Mouse (Mus musculus) layer of hippocampus, adult 18-20 months (tissue): ENCODE measurements around the gene Pld4. TPM values are rescaled to one million over a fixed set of nuclear protein-coding genes. Genes with fewer than 3 reads are reported as not detected.
A peak's percentile ranks its signal among the peaks of the same experiment; 100 is the strongest.
"Not testable (repeated sequence)": the region's sequence is repeated elsewhere in the genome, so short reads cannot be mapped to it uniquely, and the experiment has no call there.

ENCODE experiments used
- DNase-seq, 2 experiments: peaks; one replicate each; pipeline ENCODE4 v3.0.0; 2022; ENCODE audit warnings: low spot score in 2 of 2
- microRNA-seq, 2 experiments: library from miRNA; unstranded; fragments of <30 nt; microRNA quantifications; one replicate each; pipeline ENCODE4 v1.2.0; 2021
- total RNA-seq, 2 experiments: library from RNA; stranded (reverse); gene quantifications; 2 replicates each; pipeline ENCODE4 v1.2.3; 2021

The Pld4 gene
- total RNA-seq, 2 experiments from 2014 or later, result 10.2 to 11.0 TPM

DNA sequence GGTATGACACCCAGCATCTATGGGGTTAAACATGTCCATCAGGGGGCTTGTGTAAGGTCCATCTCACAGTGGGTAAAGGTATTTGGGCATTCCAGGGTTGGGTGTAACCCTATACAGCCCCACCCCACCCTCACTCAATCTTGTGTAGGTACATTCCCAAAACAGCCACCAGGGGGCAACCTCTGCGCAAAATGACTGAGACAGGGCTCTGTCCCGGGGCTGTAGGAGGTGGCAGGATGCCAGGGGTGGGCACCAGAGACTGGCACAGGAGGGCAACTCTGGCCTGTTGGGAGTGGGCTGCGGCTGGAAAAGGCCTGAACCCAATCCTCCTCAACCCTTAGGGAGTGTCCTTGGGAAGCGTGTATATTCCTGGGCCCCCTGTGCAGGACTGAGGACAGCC lies 40.0 kb downstream of the Pld4 start:
- DNase-seq, result peak in 1 of 2 experiments; percentile 68

GRCm38 (mm10) chr12:112801864-112802846 lies 41.7 kb downstream of the Pld4 start, which contains the start of gene Ahnak2:
TSS of gene Ahnak2 (minus strand) at chr12:112802657.
- no peak for DNase-seq

- no peak for DNase-seq
These were observed 42.5 kb downstream of the Pld4 start for GRCm38 (mm10) chr12:112802917-112803316.

DNA sequence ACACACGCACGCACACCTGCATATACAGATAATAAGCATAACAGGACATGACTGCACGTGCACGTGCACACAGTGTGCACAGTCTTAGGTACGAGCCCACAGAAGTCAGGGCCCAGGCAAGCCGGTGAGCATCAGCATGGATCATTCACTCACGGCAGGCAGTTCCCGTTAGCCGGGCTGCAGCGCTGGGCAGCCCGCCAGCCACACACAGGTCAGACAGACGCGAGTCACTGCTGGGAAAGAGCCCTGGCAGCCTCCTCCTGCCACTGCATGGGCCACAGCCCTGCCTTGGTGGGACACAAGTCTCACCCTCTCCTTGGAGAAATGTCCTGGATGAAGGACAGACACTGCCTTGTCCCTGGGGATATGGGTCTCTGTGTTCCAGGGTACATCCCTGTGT lies 43.6 kb downstream of the Pld4 start:
- no peak for DNase-seq

DNA sequence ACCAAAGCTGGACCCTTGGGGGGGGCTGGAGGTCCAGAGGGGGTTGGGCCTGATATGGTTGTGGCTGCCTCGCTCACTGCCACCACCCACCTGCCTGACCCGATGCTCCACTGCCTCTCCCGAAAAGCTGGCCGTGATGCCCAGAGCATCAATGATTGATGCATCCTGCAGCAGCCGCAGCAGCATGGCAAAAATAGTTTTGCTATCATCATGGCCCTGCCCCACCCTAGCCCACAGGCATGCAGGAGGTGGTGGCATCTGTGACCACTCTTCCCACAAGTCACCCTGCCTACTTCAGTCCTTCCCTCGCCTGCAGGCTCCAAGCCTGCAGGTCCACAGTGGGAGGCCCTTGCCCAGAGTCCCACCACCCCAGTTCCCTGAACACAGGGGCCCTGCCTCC lies 45.6 kb downstream of the Pld4 start:
- no peak for DNase-seq

DNA sequence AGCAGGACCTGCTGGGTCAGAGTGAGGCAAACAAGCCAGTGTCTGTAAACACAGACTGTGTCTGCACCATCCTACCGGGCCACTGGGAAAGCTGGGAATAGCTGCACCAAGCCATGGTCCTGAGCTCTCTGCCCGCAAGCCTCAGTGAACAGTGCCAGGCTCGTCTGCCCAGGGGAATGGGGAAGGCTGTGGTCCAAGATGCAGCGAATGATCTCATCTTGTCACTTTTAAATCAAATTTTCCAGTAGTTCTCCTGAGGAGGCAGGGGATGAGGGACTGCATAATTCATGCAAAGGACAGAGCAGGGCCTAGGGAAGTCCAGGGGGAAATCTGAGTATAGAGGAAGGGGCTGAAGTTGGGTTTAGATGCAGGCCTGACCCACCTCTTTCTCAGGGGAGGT lies 47.3 kb downstream of the Pld4 start:
- no peak for DNase-seq

DNA sequence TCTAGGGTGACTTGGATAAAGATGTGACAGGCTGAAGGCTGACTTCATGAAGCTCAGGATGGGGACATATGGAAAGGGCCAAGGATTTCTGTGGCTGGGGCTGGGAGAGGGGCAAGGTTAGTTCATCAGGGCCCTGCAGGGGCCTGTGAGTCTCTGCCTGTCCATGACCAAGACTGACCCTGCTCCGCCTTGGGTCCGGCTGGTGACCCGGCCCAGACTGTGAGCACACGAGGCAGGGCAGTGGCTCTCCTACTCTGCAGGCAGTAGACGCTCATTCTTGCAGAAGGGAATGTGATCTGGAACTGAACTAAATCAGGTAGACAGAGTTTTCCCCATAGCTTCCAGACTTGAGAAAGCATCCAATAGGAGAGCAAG lies 47.7 kb downstream of the Pld4 start:
- DNase-seq, result no peak

GRCm38 (mm10) chr12:112808587-112809364 lies 48.3 kb downstream of the Pld4 start, which contains the start of gene Clba1:
TSS of gene Clba1 (plus strand) at chr12:112808937.
- DNase-seq, result peak; percentile 93 to 96

DNA sequence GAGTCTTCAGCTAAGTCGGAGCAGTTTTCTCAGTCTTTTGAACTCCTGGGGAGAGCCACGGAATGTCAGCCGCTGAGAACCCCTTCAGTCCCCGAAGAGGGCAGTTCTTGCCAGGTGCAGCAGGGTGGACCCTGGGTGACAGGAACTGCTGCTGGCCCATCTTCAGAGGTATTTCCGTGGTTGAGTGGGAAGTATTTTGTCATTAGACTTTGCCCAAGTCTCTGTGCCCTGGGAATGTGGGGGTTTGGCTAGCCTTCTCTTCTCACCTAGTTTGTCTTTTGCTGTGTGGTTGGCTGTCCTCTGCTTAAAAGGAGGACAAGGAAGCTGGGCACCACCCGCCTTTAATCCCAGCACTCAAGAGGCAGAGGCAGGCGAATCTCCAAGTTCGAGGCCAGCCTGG lies 49.2 kb downstream of the Pld4 start:
- no peak for DNase-seq

DNA sequence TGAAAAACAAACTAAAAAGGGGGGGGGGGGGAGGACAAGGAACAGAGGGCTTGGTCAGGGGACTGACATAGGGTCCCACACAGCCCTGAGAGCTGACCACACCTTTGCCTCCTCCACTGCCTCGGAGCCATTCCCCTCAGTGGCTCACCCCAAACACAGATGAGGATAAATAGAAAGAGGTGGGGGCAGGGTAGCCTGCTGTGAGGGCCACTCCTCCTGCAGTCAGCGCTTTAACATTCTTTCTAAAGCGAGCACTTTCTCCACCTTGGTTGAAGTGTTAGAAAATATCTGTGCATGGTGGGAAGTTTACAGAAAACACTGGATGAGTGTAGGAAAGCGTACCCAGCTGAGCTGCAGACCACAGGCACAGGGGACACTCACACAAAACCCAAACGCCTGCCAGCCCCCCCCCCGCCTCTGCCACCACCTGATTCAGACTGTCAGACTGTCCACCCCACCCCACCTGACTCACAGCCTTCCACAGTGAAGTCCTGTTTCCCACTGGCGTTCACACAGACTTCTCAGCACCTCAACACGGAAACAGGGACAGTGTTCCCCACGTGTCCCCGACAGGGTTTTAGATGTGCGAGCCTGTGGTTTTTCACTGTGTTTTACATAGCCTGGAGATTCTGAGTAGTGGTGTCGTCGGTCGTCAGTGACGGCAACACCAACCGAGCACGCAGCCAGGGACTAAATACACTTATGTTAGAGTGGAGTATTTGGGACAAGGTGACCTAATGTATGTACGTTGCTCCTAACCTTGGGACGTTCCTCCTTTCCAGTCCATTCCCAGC lies 49.8 kb downstream of the Pld4 start:
- no peak for DNase-seq

DNA sequence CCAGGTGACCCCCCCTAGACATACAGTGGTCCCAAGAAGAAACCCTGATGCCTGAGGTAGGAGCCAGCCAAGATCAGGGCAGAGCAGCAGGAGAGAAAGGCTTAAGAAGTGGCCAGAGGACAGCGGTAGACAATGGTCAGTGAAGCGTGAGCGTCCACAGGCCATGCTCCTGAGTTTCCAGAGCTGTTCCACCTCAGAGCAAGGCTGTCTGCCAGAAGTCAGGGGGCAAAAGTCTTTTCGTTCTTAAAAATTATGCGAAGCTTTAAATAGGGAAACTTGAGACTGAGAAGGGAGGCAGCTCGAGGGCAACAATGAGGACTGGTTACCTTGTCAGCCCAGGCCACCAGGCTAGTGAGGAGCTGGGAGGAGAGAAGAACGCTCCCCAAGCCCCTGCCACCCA lies 52.9 kb downstream of the Pld4 start:
- no peak for DNase-seq

DNA sequence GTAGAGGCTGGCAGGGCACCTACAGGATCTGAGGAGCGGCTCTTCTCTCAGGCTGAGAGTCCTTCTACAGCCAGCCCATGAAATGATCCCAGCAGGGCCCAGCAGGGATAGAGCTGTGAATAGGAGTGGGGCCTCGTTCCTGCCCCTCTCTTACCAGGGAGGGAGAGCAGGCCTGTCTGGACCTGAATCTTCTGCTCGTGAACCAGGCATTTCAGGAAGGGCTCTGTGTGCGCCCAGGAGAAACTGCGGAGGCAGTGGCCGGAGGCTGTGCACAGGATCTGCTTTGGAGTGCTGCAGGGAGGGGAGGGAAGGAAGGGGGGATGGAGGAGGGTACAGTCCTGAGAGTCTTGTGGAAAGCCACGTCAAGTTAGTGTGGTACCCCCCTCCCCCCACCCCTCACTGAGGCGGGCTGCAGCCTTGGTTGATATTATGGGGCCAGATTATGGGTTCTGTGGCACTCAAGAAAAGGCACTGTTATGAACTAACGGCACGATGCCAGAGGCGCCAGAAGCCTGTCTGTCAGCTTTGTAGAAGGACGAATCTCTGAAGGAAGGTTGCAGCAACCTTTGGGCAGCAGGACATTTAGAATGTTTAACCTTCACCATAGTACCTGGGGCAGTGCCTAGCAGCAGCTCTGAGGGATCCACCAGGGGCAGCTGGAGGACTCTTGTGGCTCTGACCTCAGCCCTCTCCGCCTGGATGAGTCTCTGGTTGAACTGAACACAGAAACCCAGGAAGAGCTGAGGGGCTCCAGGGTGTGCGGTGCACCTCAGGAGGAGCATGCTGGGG lies 54.4 kb downstream of the Pld4 start:
- no peak for DNase-seq

DNA sequence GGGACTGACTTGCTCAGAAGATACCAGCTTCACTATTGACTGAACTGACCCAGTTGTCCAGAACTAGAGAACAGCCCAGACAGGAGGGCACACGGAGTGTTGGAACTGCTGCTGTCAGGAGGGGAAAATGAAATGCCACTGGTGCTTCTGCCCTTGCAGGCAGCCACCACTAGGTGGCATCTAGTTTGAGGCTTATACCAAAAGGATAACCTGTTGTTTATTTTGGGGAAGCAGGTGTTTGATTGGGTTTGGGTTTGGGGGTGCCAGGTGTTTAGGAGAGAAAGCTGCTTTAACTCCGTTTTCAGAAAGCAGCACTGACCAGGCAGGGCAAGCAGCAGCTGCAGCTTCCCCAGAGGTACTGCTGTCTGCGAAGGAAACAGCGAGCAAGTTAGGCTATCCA lies 55.8 kb downstream of the Pld4 start:
- DNase-seq, result peak in 1 of 2 experiments; percentile 71

DNA sequence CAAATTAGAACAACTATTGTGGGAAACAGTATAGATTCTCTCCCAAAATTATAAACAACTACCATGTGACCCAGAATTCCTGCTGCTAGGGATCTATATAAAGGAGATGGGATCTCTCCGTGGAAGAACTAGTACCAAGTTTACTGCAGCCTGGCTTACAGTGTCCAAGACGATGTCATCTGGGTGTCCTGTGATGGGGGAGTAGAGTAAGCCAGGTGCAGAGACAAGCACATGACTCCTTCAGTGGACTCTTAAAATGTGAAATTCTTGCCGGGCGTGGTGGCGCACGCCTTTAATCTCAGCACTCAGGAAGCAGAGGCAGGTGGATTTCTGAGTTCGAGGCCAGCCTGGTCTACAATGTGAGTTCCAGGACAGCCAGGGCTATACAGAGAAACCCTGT lies 56.4 kb downstream of the Pld4 start:
- DNase-seq, result not testable (repeated sequence)

Small RNAs within 50 kb of the gene (microRNA-seq; reads per million reads assigned to microRNA genes)
- 0 to 0.78 reads per million in 2 experiments for gene Mir6940

Other genes with a start within 250 kb of the Pld4 start
- 100 to 1,000 TPM; 126 to 134 TPM for gene Tmem179, start 243.9 kb upstream of the Pld4 start, total RNA-seq
- gene Inf2, start 171.9 kb upstream of the Pld4 start, total RNA-seq, result 100 to 1,000 TPM; 105 to 111 TPM
- 10 to 100 TPM; 14.3 to 15.7 TPM for gene Adssl1, start 140.6 kb upstream of the Pld4 start, total RNA-seq
- 10 to 100 TPM; 23.4 TPM for gene Siva1, start 116.0 kb upstream of the Pld4 start, total RNA-seq
- gene Akt1, start 85.8 kb upstream of the Pld4 start, total RNA-seq, result 100 to 1,000 TPM; 169 to 170 TPM
- under 1 TPM; 0.61 to 0.97 TPM for gene Zbtb42, start 81.8 kb upstream of the Pld4 start, total RNA-seq
- 100 to 1,000 TPM; 192 to 208 TPM for gene Cep170b, start 40.2 kb upstream of the Pld4 start, total RNA-seq
- 1 to 10 TPM; 3.4 to 3.8 TPM for gene Ahnak2, start 42.0 kb downstream of the Pld4 start, total RNA-seq
- gene Clba1, start 48.3 kb downstream of the Pld4 start, total RNA-seq, result 10 to 100 TPM; 11.4 to 14.2 TPM
- gene Cdca4, start 68.8 kb downstream of the Pld4 start, total RNA-seq, result 10 to 100 TPM in 1 of 2 experiments, 1 to 10 TPM in 1; 7.4 to 10.0 TPM
- gene Gpr132, start 107.6 kb downstream of the Pld4 start, total RNA-seq, result not detected
- 10 to 100 TPM; 42.6 to 44.2 TPM for gene Jag2, start 169.1 kb downstream of the Pld4 start, total RNA-seq
- gene Nudt14, start 181.5 kb downstream of the Pld4 start, total RNA-seq, result 10 to 100 TPM; 12.8 to 14.6 TPM
- gene Btbd6, start 215.8 kb downstream of the Pld4 start, total RNA-seq, result 10 to 100 TPM; 56.3 to 62.2 TPM
- 10 to 100 TPM; 48.3 to 55.2 TPM for gene Brf1, start 240.0 kb downstream of the Pld4 start, total RNA-seq